In genomic region chr6:53815691-53816090, GRCm38 (mm10) we compare ENCODE assay signal across 19 mouse cellular contexts. TPM values are rescaled to one million over a fixed set of nuclear protein-coding genes. Genes with fewer than 3 reads are reported as not detected.
A peak's percentile ranks its signal among the peaks of the same experiment; 100 is the strongest.
DNase-seq lines count a peak whose midpoint lies in the region; ATAC-seq and TF ChIP-seq lines count a peak whose summit lies in the region.
"Had no signal": no experiment of that assay in that cellular context is flagged by ENCODE, and none has a peak within 500 bp of the region (broad histone marks: within the 10 kb centered on the region; RNA-seq: fewer than 3 reads in every experiment).

No protein-coding gene starts in this region.

- H3K27ac ChIP-seq in kidney, postnatal 0 days: no peak overlapping the region
- H3K27ac ChIP-seq in kidney, adult 2 months (ENCODE audit: insufficient read depth, low read depth, low read length): no peak overlapping the region
- no peak overlapping the region for H3K27ac ChIP-seq in lung, postnatal 0 days (ENCODE audit: low read length)
- H3K27ac ChIP-seq in embryonic facial prominence, embryonic 14.5 days (replicated peaks; ENCODE audit: low read depth, low read length): no peak overlapping the region
- H3K27ac ChIP-seq: forebrain, embryonic 12.5 days; hindbrain, embryonic 14.5 days had no signal

- ATAC-seq in kidney, postnatal 0 days (replicated peaks; ENCODE audit: low FRiP score, low read depth): no peak
- ATAC-seq in lung, postnatal 0 days: no peak
- no peak for ATAC-seq in embryonic facial prominence, embryonic 14.5 days (ENCODE audit: low read depth)

- no peak for TF ChIP-seq POLR2A in kidney, adult 2 months (IDR thresholded peaks at IDR 0.05; ENCODE audit: low read depth, low read length)

- no peaks in the 10 kb centered on the region for H3K9me3 ChIP-seq in kidney, postnatal 0 days (replicated peaks; ENCODE audit: low read length)
- H3K9me3 ChIP-seq in lung, postnatal 0 days (ENCODE audit: low read length): no peaks in the 10 kb centered on the region
- no peaks in the 10 kb centered on the region for H3K9me3 ChIP-seq in embryonic facial prominence, embryonic 14.5 days (ENCODE audit: control insufficient read depth, low read length)
- H3K9me3 ChIP-seq: forebrain, embryonic 12.5 days had no signal

- no peak for TF ChIP-seq EP300 in lung, postnatal 0 days (IDR thresholded peaks at IDR 0.05)

- WGBS in kidney, postnatal 0 days: 50% methylated on average over 7 of the region's 7 CpGs
- 79% methylated on average over 7 of the region's 7 CpGs for WGBS in kidney, adult 2 months
- WGBS in lung, postnatal 0 days: 56% methylated on average over 7 of the region's 7 CpGs
- WGBS in embryonic facial prominence, embryonic 14.5 days: 60% methylated on average over 7 of the region's 7 CpGs

- 0 out of 2 replicates have a peak, but pooled peaks cover 5% of the 10 kb centered on the region for H3K36me3 ChIP-seq in kidney, postnatal 0 days (ENCODE audit: insufficient read depth, low read length)
- H3K36me3 ChIP-seq in kidney, adult 2 months (ENCODE audit: control insufficient read depth, insufficient read depth, low read length): no peaks in the 10 kb centered on the region
- H3K36me3 ChIP-seq in lung, postnatal 0 days (ENCODE audit: insufficient read depth, low read length): no peaks in the 10 kb centered on the region
- H3K36me3 ChIP-seq in embryonic facial prominence, embryonic 14.5 days (ENCODE audit: control insufficient read depth, insufficient read depth, low read length): peaks cover 16% of the 10 kb centered on the region; the same call in 1 of the 2 replicates
- H3K36me3 ChIP-seq: forebrain, embryonic 12.5 days had no signal

- DNase-seq in kidney, postnatal 0 days (ENCODE audit: low spot score): peak; percentile 47
- no peak for DNase-seq in kidney, adult 2 months
- peak; percentile 38 for DNase-seq in lung, postnatal 0 days (ENCODE audit: low spot score)
- no peak for DNase-seq in lung, postnatal 4 days
- DNase-seq in embryonic facial prominence, embryonic 14.5 days (ENCODE audit: low spot score): no peak
- peak; percentile 46 for DNase-seq in retina, postnatal 1 day
- no peak for DNase-seq in layer of hippocampus, adult 9-11 months
- no peak for DNase-seq in B cell, adult 2 months
- DNase-seq: adrenal gland, postnatal 36 days; cerebellum, adult 8-10 months; gastrocnemius, postnatal 36 days; heart, postnatal 14 days; left cerebral cortex, postnatal 4 days; lung, adult 18-20 months; right cerebral cortex, postnatal 14 days; thymus, postnatal 36 days had no signal

- TF ChIP-seq CTCF in kidney, postnatal 0 days (IDR thresholded peaks at IDR 0.05; ENCODE audit: low read depth): no peak
- no peak for TF ChIP-seq CTCF in kidney, adult 2 months (conservative IDR thresholded peaks at IDR 0.05; ENCODE audit: insufficient read depth, insufficient read length, low read depth, low read length)
- no peak for TF ChIP-seq CTCF in lung, postnatal 0 days (IDR thresholded peaks at IDR 0.05)

- no peak overlapping the region for H3K4me3 ChIP-seq in kidney, postnatal 0 days (replicated peaks; ENCODE audit: low read depth, low read length)
- no peak overlapping the region for H3K4me3 ChIP-seq in kidney, adult 2 months (ENCODE audit: insufficient read depth, low read depth, low read length)
- H3K4me3 ChIP-seq in lung, postnatal 0 days (ENCODE audit: low read depth, low read length): no peak overlapping the region
- H3K4me3 ChIP-seq in embryonic facial prominence, embryonic 14.5 days (ENCODE audit: low read depth, low read length): no peak overlapping the region
- H3K4me3 ChIP-seq: forebrain, embryonic 12.5 days had no signal

- no peak overlapping the region for H3K9ac ChIP-seq in kidney, postnatal 0 days (ENCODE audit: low read depth, low read length)
- no peak overlapping the region for H3K9ac ChIP-seq in lung, postnatal 0 days (replicated peaks; ENCODE audit: low read depth)
- no peak overlapping the region for H3K9ac ChIP-seq in embryonic facial prominence, embryonic 14.5 days (ENCODE audit: low read depth, low read length)
- H3K9ac ChIP-seq: forebrain, embryonic 12.5 days; hindbrain, embryonic 14.5 days had no signal

- peaks cover 20% of the 10 kb centered on the region; the same call in 1 of the 2 replicates for H3K4me1 ChIP-seq in kidney, postnatal 0 days (replicated peaks; ENCODE audit: insufficient read depth, low read length)
- H3K4me1 ChIP-seq in kidney, adult 2 months (ENCODE audit: control insufficient read depth, insufficient read depth, low read length): 0 out of 2 replicates have a peak, but pooled peaks cover 4% of the 10 kb centered on the region
- peaks cover 18% of the 10 kb centered on the region for H3K4me1 ChIP-seq in lung, postnatal 0 days (ENCODE audit: insufficient read depth, low read depth, low read length)
- peaks cover 34% of the 10 kb centered on the region for H3K4me1 ChIP-seq in embryonic facial prominence, embryonic 14.5 days (ENCODE audit: control insufficient read depth, insufficient read depth, low read length)

- H3K27me3 ChIP-seq in kidney, postnatal 0 days (ENCODE audit: insufficient read depth, low read length): peaks cover 5% of the 10 kb centered on the region; the same call in 1 of the 2 replicates
- no peaks in the 10 kb centered on the region for H3K27me3 ChIP-seq in kidney, adult 2 months (replicated peaks; ENCODE audit: control insufficient read depth, insufficient read depth, low read length)
- H3K27me3 ChIP-seq in lung, postnatal 0 days (replicated peaks; ENCODE audit: insufficient read depth, low read length): peaks cover 27% of the 10 kb centered on the region
- H3K27me3 ChIP-seq in embryonic facial prominence, embryonic 14.5 days (replicated peaks; ENCODE audit: control insufficient read depth, insufficient read depth, low read length): peaks cover 3% of the 10 kb centered on the region; the same call in 1 of the 2 replicates

- peak overlapping the region; percentile 37; the same call in 1 of the 2 replicates for H3K4me2 ChIP-seq in kidney, postnatal 0 days (ENCODE audit: low read length)
- H3K4me2 ChIP-seq in lung, postnatal 0 days (replicated peaks; ENCODE audit: low read depth, low read length): no peak overlapping the region
- H3K4me2 ChIP-seq in embryonic facial prominence, embryonic 14.5 days (ENCODE audit: low read depth, low read length): peak overlapping the region; percentile 27
- H3K4me2 ChIP-seq: forebrain, embryonic 12.5 days; heart, embryonic 11.5 days; hindbrain, embryonic 14.5 days had no signal

RNA-seq across cellular contexts. Expression of gene Tril, which starts 4.9 kb away (rescaled TPM):
- 76.7 and 77.7 TPM in 2 replicates for polyA plus RNA-seq in kidney, postnatal 0 days (2015; fragmentation: Nextera tagmentation; extraction: Ambion mirVana)
- 17.3 and 18.9 TPM in 2 replicates for polyA plus RNA-seq in kidney, adult 2 months (2012; rRNA removed)
- polyA plus RNA-seq in lung, postnatal 0 days (2015; fragmentation: Nextera tagmentation; extraction: Ambion mirVana): 23.9 and 28.6 TPM in 2 replicates
- 27.0 and 35.9 TPM in 2 replicates for polyA plus RNA-seq in embryonic facial prominence, embryonic 14.5 days (2014; fragmentation: Nextera tagmentation; extraction: Ambion mirVana)

Comparison
In these comparisons a context has a peak if more than half of its experiments do, and no peak if none do; other contexts are left out.
1. DNase-seq: peak in kidney, postnatal 0 days (single experiment), lung, postnatal 0 days (single experiment) and retina, postnatal 1 day (single experiment); none in kidney, adult 2 months (single experiment), lung, postnatal 4 days (0 of 2), embryonic facial prominence, embryonic 14.5 days (single experiment), layer of hippocampus, adult 9-11 months (single experiment) and B cell, adult 2 months (0 of 2).